Mouse (Mus musculus) frontal cortex, postnatal 14 days (tissue): Measurements from ENCODE around the gene Dnah2.

Source experiments
- DNase-seq, 2 experiments: peaks; one replicate each; pipeline ENCODE4 v3.0.0; 2022; ENCODE audit warnings: low spot score in 2 of 2

Dnah2 gene

GRCm38 (mm10) chr11:69406867-69407723 is 141.8 kb downstream of the Dnah2 start:
- DNase-seq, result no peak

GRCm38 (mm10) chr11:69406282-69406681 is 142.6 kb downstream of the Dnah2 start:
- peak in 1 of 2 experiments; percentile 17 for DNase-seq

- no peak for DNase-seq
Measured at GRCm38 (mm10) chr11:69405397-69406200, 143.3 kb downstream of the Dnah2 start.

GRCm38 (mm10) chr11:69404595-69405396 is 144.1 kb downstream of the Dnah2 start:
- DNase-seq, result no peak

- no peak for DNase-seq
Measured at GRCm38 (mm10) chr11:69403691-69404594, 145.0 kb downstream of the Dnah2 start.

- no peak for DNase-seq
Measured at GRCm38 (mm10) chr11:69401987-69402386, 146.9 kb downstream of the Dnah2 start.

- DNase-seq, result peak; percentile 80 to 83
Measured at GRCm38 (mm10) chr11:69401210-69401637, 147.7 kb downstream of the Dnah2 start.

- DNase-seq, result peak in 1 of 2 experiments; percentile 17
Measured at GRCm38 (mm10) chr11:69400083-69400850, 148.6 kb downstream of the Dnah2 start.

GRCm38 (mm10) chr11:69399201-69400082 is 149.5 kb downstream of the Dnah2 start:
- peak in 1 of 2 experiments; percentile 19 for DNase-seq

GRCm38 (mm10) chr11:69398486-69399200 is 150.3 kb downstream of the Dnah2 start:
- DNase-seq, result no peak

GRCm38 (mm10) chr11:69398059-69398458 is 150.9 kb downstream of the Dnah2 start, which contains the start of gene Tmem88:
Gene Tmem88, minus strand, starts transcription at chr11:69398234.
- peak; percentile 23 to 25 for DNase-seq

GRCm38 (mm10) chr11:69397581-69398057 is 151.3 kb downstream of the Dnah2 start:
- DNase-seq, result peak in 1 of 2 experiments; percentile 26

GRCm38 (mm10) chr11:69396772-69397171 is 152.1 kb downstream of the Dnah2 start:
- DNase-seq, result peak in 1 of 2 experiments; percentile 41

- DNase-seq, result peak; percentile 94 to 96
Measured at GRCm38 (mm10) chr11:69395634-69396373, 153.1 kb downstream of the Dnah2 start.

- DNase-seq, result peak; percentile 83 to 88
Measured at GRCm38 (mm10) chr11:69395235-69395633, 153.7 kb downstream of the Dnah2 start, which contains the start of the genes Naa38 and Cyb5d1. Gene Naa38, plus strand, starts transcription at chr11:69395487. Gene Cyb5d1, minus strand, starts transcription at chr11:69395631.

GRCm38 (mm10) chr11:69394591-69395167 is 154.2 kb downstream of the Dnah2 start:
- peak in 1 of 2 experiments; percentile 17 for DNase-seq
